Mouse (Mus musculus) midbrain, embryonic 13.5 days (tissue): ENCODE results near the gene Kif3b. TPM values are rescaled to one million over a fixed set of nuclear protein-coding genes. Genes with fewer than 3 reads are reported as not detected.
"Not testable (repeated sequence)": the region's sequence is repeated elsewhere in the genome, so short reads cannot be mapped to it uniquely, and the experiment has no call there.

ENCODE experiments used
- ATAC-seq: fragments of 200-750 bp; cut with Nextera tagmentation; 2 replicates; pipeline ENCODE4 v1.8.0; 2017; ENCODE audit warnings: mild to moderate bottlenecking, moderate TSS enrichment, moderate library complexity
- H3K27ac ChIP-seq: fragments of 300-500 bp; sonication (generic); 2 replicates; pipeline ENCODE4 v1.5.1; 2015; ENCODE audit warnings: inconsistent platforms, mild to moderate bottlenecking, moderate library complexity
- H3K27me3 ChIP-seq: fragments of 300-500 bp; sonication (generic); 2 replicates; pipeline ENCODE4 v1.6.1; 2015; ENCODE audit warnings: mild to moderate bottlenecking, inconsistent platforms
- H3K36me3 ChIP-seq: fragments of 300-500 bp; sonication (generic); 2 replicates; pipeline ENCODE4 v1.6.1; 2015; ENCODE audit warnings: mild to moderate bottlenecking, inconsistent platforms
- H3K4me1 ChIP-seq: fragments of 300-500 bp; sonication (generic); replicated peaks from 2 replicates; pipeline ENCODE4 v1.6.1; 2015; ENCODE audit warnings: inconsistent platforms
- H3K4me2 ChIP-seq: fragments of 300-500 bp; sonication (generic); replicated peaks from 2 replicates; pipeline ENCODE4 v1.6.1; 2015; ENCODE audit warnings: moderate library complexity, mild to moderate bottlenecking, inconsistent platforms
- H3K4me3 ChIP-seq: fragments of 300-500 bp; sonication (generic); replicated peaks from 2 replicates; pipeline ENCODE4 v1.5.1; 2015; ENCODE audit warnings: mild to moderate bottlenecking, inconsistent platforms
- H3K9ac ChIP-seq: fragments of 300-500 bp; sonication (generic); replicated peaks from 2 replicates; pipeline ENCODE4 v1.6.1; 2015; ENCODE audit warnings: mild to moderate bottlenecking, inconsistent platforms
- H3K9me3 ChIP-seq: fragments of 300-500 bp; sonication (generic); 2 replicates; pipeline ENCODE4 v1.6.1; 2016; ENCODE audit warnings: mild to moderate bottlenecking, inconsistent platforms
- WGBS: fragments of 180-500 bp; shearing (Covaris S2); methylation state at CpG from one replicate; pipeline ENCODE4 v1.1.7; 2015; 5-methylcytosine and 5-hydroxymethylcytosine counted together
- polyA plus RNA-seq: library from polyadenylated mRNA; unstranded; fragments of >200 nt; fragmentation: Nextera tagmentation; extraction: Ambion mirVana; gene quantifications from 2 replicates; pipeline ENCODE4 v1.2.1, GENCODE M21; 2015

Gene Kif3b
- polyA plus RNA-seq, 1 experiment from 2014 or later = 15.6 TPM

- Histone ChIP-seq H3K27ac (no peak overlapping the region), H3K27me3 (no peaks in the 10 kb centered on the region), H3K9me3 (no peaks in the 10 kb centered on the region), H3K4me1 (no peaks in the 10 kb centered on the region), H3K36me3 (no peaks in the 10 kb centered on the region; the same call in 1 of the 2 replicates), H3K4me2 (no peak overlapping the region), H3K4me3 (no peak overlapping the region), H3K9ac (no peak overlapping the region)
- 83% methylated on average over 6 of the region's 6 CpGs for WGBS
- ATAC-seq = no peak
These were observed 16.3 kb upstream of the Kif3b start for GRCm38 (mm10) chr2:153274919-153275247.

- not testable (repeated sequence) for H3K36me3 ChIP-seq, H3K4me3 ChIP-seq, ATAC-seq, H3K4me2 ChIP-seq, H3K9ac ChIP-seq, H3K27me3 ChIP-seq, H3K4me1 ChIP-seq, H3K9me3 ChIP-seq, H3K27ac ChIP-seq
- 88% methylated on average over 3 of the region's 3 CpGs for WGBS
These were observed 15.6 kb upstream of the Kif3b start for GRCm38 (mm10) chr2:153275577-153275976.

- ATAC-seq = no peak
- 93% methylated on average over 8 of the region's 8 CpGs for WGBS
- no peaks in the 10 kb centered on the region for H3K27me3 ChIP-seq
- H3K36me3 ChIP-seq = no peaks in the 10 kb centered on the region
- no peak overlapping the region for H3K9ac ChIP-seq
- H3K4me2 ChIP-seq = no peak overlapping the region
- H3K27ac ChIP-seq = no peak overlapping the region
- H3K4me3 ChIP-seq = no peak overlapping the region
- H3K4me1 ChIP-seq = no peaks in the 10 kb centered on the region
- no peaks in the 10 kb centered on the region for H3K9me3 ChIP-seq
These were observed 14.8 kb upstream of the Kif3b start for GRCm38 (mm10) chr2:153276440-153276839.

GRCm38 (mm10) chr2:153276846-153277245 is 14.4 kb upstream of the Kif3b start:
- WGBS = 95% methylated on average over 5 of the region's 5 CpGs
- H3K36me3 ChIP-seq, H3K9ac ChIP-seq, H3K4me1 ChIP-seq, H3K4me2 ChIP-seq, H3K4me3 ChIP-seq, ATAC-seq, H3K27ac ChIP-seq, H3K27me3 ChIP-seq, H3K9me3 ChIP-seq: not testable (repeated sequence)

- H3K4me2 ChIP-seq = no peak overlapping the region
- no peaks in the 10 kb centered on the region for H3K9me3 ChIP-seq
- WGBS = 82% methylated on average over 5 of the region's 5 CpGs
- no peak overlapping the region for H3K27ac ChIP-seq
- no peak overlapping the region for H3K4me3 ChIP-seq
- H3K27me3 ChIP-seq = peaks cover 2% of the 10 kb centered on the region; the same call in 1 of the 2 replicates
- H3K4me1 ChIP-seq = no peaks in the 10 kb centered on the region
- no peaks in the 10 kb centered on the region for H3K36me3 ChIP-seq
- H3K9ac ChIP-seq = no peak overlapping the region
- ATAC-seq = no peak
These were observed 12.9 kb upstream of the Kif3b start for GRCm38 (mm10) chr2:153278357-153278756.

GRCm38 (mm10) chr2:153283919-153284318 is 7.3 kb upstream of the Kif3b start:
- Histone ChIP-seq H3K9ac (no peak overlapping the region), H3K4me1 (0 out of 2 replicates have a peak, but pooled peaks cover 7% of the 10 kb centered on the region), H3K27me3 (peaks cover 2% of the 10 kb centered on the region; the same call in 1 of the 2 replicates), H3K9me3 (no peaks in the 10 kb centered on the region), H3K4me3 (no peak overlapping the region), H3K4me2 (no peak overlapping the region), H3K27ac (no peak overlapping the region), H3K36me3 (no peaks in the 10 kb centered on the region)
- ATAC-seq = no peak
- WGBS = 87% methylated on average over 6 of the region's 6 CpGs

- Histone ChIP-seq H3K4me2 (no peak overlapping the region), H3K9ac (no peak overlapping the region), H3K36me3 (no peaks in the 10 kb centered on the region), H3K4me3 (no peak overlapping the region), H3K27ac (no peak overlapping the region), H3K27me3 (peaks cover 2% of the 10 kb centered on the region; the same call in 1 of the 2 replicates), H3K9me3 (no peaks in the 10 kb centered on the region), H3K4me1 (peaks cover 12% of the 10 kb centered on the region)
- WGBS = 84% methylated on average over 4 of the region's 4 CpGs
- ATAC-seq = no peak
These were observed 4.7 kb upstream of the Kif3b start for GRCm38 (mm10) chr2:153286524-153286923.

GRCm38 (mm10) chr2:153287835-153288234 is 3.4 kb upstream of the Kif3b start:
- peaks cover 25% of the 10 kb centered on the region for H3K4me1 ChIP-seq
- H3K4me2 ChIP-seq = no peak overlapping the region
- peaks cover 2% of the 10 kb centered on the region; the same call in 1 of the 2 replicates for H3K27me3 ChIP-seq
- no peak for ATAC-seq
- WGBS = 58% methylated on average over 6 of the region's 6 CpGs
- no peak overlapping the region for H3K9ac ChIP-seq
- H3K9me3 ChIP-seq = no peaks in the 10 kb centered on the region
- H3K4me3 ChIP-seq = no peak overlapping the region
- H3K36me3 ChIP-seq = no peaks in the 10 kb centered on the region
- no peak overlapping the region for H3K27ac ChIP-seq

GRCm38 (mm10) chr2:153292305-153292861 is 1.2 kb downstream of the Kif3b start:
- 53% methylated on average over 7 of the region's 7 CpGs for WGBS
- no peak for ATAC-seq
- H3K4me2 ChIP-seq = peak overlapping the region; percentile 75

GRCm38 (mm10) chr2:153295196-153295595 is 4.0 kb downstream of the Kif3b start:
- Histone ChIP-seq H3K9me3 (no peaks in the 10 kb centered on the region), H3K36me3 (no peaks in the 10 kb centered on the region), H3K4me3 (no peak overlapping the region), H3K4me1 (peaks cover 29% of the 10 kb centered on the region), H3K9ac (no peak overlapping the region), H3K27ac (no peak overlapping the region), H3K4me2 (no peak overlapping the region), H3K27me3 (no peaks in the 10 kb centered on the region)
- no peak for ATAC-seq
- 94% methylated on average over 4 of the region's 4 CpGs for WGBS

More at GRCm38 (mm10) chr2:153292305-153292861, 1.2 kb downstream of the Kif3b start:
- Histone ChIP-seq H3K27me3 (no peaks in the 10 kb centered on the region), H3K9ac (peak overlapping the region; percentile 96), H3K4me3 (peak overlapping the region; percentile 88), H3K9me3 (no peaks in the 10 kb centered on the region), H3K4me1 (peaks cover 36% of the 10 kb centered on the region), H3K36me3 (no peaks in the 10 kb centered on the region), H3K27ac (no peak overlapping the region)

GRCm38 (mm10) chr2:153297771-153298170 is 6.6 kb downstream of the Kif3b start:
- no peak overlapping the region for H3K9ac ChIP-seq
- no peaks in the 10 kb centered on the region for H3K36me3 ChIP-seq
- peaks cover 12% of the 10 kb centered on the region; the same call in 1 of the 2 replicates for H3K4me1 ChIP-seq
- no peak overlapping the region for H3K27ac ChIP-seq
- no peak overlapping the region for H3K4me2 ChIP-seq
- no peaks in the 10 kb centered on the region for H3K9me3 ChIP-seq
- no peak for ATAC-seq
- H3K4me3 ChIP-seq = no peak overlapping the region
- no peaks in the 10 kb centered on the region for H3K27me3 ChIP-seq
- 90% methylated on average over 4 of the region's 4 CpGs for WGBS

GRCm38 (mm10) chr2:153298460-153298859 is 7.2 kb downstream of the Kif3b start:
- no peak for ATAC-seq
- Histone ChIP-seq H3K9ac (no peak overlapping the region), H3K4me1 (0 out of 2 replicates have a peak, but pooled peaks cover 7% of the 10 kb centered on the region), H3K27ac (no peak overlapping the region), H3K36me3 (no peaks in the 10 kb centered on the region; the same call in 1 of the 2 replicates), H3K27me3 (no peaks in the 10 kb centered on the region), H3K4me2 (no peak overlapping the region), H3K9me3 (no peaks in the 10 kb centered on the region), H3K4me3 (no peak overlapping the region)
- WGBS = 84% methylated on average over 4 of the region's 4 CpGs

GRCm38 (mm10) chr2:153298863-153299262 is 7.7 kb downstream of the Kif3b start:
- Histone ChIP-seq H3K27me3 (no peaks in the 10 kb centered on the region), H3K27ac (no peak overlapping the region), H3K4me1 (0 out of 2 replicates have a peak, but pooled peaks cover 5% of the 10 kb centered on the region), H3K36me3 (no peaks in the 10 kb centered on the region; the same call in 1 of the 2 replicates), H3K9ac (no peak overlapping the region), H3K4me3 (no peak overlapping the region), H3K4me2 (no peak overlapping the region), H3K9me3 (no peaks in the 10 kb centered on the region)
- ATAC-seq = no peak
- WGBS = 89% methylated on average over 4 of the region's 4 CpGs
